Mouse (Mus musculus) T-helper 2 cell (primary cell): ENCODE results near the gene Birc5.

Experiments used
- in situ Hi-C: fragments of 300-600 bp; cut with MboI, MseI; formaldehyde crosslinking; loops from one replicate; pipeline ENCODE4 v1.15.1; 2025; ENCODE audit warnings: high pct_unique_total_duplicates

Birc5 gene

DNA sequence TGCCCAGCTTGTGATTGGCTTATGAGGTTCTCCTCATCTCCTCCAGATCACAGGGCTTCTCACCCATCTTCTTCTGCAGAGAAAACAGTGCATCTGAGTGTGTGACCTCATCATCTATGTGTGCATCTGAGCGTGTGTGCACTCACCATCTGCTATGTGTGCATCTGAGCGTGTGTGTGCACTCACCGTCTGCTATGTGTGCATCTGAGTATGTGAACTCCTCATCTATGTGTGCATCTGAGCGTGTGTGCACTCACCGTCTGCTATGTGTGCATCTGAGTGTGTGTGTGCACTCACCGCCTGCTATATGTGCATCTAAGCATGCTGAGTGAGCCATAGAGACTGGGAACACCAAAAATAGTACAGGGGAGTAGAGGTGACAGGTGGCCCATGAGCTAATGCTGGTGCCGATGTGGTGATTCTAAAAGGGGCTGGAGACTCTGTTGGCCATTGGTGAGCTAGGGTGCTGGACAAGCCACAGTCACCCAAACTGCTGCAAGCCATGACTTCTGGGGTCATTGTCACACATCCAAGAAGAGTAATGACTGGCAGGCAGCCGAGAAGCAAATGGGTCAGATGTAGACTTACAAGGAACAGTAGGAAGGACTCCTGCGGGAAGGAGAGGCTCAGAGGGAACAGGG is 31.4 kb downstream of the Birc5 start:
- in situ Hi-C loops, result loop anchor here (5.0 kb wide), 1 partner anchor 37 kb away; no protein-coding TSS in a partner anchor

DNA sequence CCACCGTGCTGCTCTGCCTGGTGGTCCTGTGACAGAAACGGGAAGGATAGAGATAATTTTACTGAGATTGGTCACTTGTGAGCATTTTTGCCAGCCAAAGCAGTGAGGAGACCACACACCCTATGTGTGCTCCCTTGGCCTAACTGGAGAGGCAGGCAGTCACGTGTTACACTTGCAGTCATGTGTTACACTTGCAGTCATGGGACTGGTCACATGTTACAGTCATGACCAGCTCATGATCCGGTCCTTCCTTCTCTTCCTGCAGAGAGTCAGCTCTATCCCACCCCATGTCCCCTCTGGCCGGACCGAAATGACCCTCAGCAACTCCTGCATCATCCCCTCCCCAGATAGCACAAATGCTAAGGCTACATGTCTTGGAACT is 31.9 kb downstream of the Birc5 start:
- in situ Hi-C loops, result loop anchor here (5.0 kb wide), 1 partner anchor 36 kb away; no protein-coding TSS in a partner anchor

DNA sequence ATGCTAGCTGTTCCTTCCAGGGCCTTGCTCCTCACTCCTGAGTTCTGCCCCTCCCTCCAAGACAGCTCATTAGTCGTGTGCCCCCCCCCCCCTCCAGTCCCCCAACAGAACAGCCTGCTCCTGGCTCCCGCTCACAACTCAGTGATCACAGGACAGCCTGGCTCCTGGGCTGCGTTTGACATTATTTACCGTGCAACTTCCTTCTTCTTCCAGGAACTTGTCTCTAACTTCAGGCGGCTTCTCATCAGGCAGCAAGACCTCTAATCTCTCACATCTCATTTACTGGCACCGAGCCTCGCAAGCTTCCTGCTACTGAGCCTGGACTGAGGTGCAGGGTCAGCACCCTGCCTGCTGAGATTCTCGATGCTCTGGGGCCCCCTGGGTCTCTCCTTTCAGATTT is 32.7 kb downstream of the Birc5 start:
- in situ Hi-C loops, result loop anchor here (5.0 kb wide), 1 partner anchor 36 kb away; no protein-coding TSS in a partner anchor

DNA sequence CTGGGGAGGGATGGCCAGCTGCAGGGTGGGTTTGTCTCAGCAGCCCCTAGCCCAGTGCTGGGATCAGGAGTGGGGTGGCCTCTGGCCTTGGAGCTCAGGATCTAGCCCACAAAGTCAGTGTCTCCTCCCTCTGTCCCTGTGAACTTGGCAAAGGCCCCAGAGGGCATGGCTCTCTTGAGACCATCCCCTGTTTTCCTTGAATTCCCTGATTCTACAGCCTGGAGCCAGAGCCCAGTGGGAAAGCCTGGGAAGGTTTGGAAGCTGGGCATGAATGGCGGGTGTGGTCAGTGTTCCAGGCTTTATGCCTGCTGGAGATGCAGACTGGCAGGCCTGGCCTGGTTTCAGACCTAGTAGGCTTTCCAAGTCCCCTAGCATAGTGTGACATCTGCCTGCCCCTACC is 33.2 kb downstream of the Birc5 start:
- in situ Hi-C loops, result loop anchor here (5.0 kb wide), 1 partner anchor 35 kb away; no protein-coding TSS in a partner anchor

DNA sequence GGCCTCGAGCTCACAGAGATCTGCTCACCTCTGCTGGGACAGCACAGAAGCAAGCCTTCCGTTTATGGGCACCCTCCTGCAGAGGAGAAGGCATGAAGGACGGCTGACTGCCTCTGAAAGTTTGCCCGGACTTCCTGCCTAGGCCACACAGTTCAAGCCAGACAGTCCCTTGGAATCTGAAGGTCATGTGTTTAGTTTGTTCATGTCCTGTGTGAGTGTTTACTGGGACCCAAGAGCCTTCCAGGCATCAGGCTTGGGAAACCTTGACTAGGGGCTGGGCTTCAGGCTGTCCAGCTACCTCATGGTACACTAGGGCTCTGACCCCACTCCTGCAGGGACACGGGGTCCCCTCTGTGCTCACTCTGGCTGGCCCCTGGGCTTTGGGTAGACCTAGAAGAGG is 36.9 kb downstream of the Birc5 start:
- in situ Hi-C loops, result no loop called here

DNA sequence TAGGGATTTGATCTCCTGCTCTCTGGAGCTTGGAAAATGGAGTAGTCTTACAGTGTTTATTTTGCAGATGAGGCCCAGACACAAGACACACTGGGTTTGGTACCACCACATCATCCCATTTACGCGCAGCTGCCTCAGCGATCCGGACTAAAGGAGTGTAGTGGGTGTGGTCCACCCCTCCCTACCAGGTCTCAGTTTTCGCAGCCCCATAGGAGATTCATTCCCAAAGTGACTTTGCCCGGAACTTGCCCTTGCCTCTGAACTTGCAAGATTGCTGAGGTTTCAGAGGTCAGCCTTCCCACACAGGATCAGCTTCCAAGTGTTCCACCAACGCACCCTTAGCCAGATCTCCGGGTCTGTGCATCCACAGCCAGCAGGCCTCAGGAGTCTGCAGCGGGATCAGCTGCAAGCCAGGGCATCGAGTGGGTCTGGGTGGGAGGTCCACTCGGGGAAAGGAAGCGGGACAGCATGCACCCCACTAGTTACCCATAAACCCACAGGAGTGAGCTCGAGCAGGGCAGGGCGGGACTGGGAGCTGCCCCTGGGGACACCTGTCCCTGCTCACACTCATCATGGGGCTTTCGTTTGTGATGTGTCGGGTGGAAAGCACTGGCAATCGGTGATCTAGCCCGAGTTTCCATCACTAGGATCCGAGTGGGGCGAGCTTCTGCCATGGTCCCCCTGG is 39.3 kb downstream of the Birc5 start:
- in situ Hi-C loops, result no loop called here

DNA sequence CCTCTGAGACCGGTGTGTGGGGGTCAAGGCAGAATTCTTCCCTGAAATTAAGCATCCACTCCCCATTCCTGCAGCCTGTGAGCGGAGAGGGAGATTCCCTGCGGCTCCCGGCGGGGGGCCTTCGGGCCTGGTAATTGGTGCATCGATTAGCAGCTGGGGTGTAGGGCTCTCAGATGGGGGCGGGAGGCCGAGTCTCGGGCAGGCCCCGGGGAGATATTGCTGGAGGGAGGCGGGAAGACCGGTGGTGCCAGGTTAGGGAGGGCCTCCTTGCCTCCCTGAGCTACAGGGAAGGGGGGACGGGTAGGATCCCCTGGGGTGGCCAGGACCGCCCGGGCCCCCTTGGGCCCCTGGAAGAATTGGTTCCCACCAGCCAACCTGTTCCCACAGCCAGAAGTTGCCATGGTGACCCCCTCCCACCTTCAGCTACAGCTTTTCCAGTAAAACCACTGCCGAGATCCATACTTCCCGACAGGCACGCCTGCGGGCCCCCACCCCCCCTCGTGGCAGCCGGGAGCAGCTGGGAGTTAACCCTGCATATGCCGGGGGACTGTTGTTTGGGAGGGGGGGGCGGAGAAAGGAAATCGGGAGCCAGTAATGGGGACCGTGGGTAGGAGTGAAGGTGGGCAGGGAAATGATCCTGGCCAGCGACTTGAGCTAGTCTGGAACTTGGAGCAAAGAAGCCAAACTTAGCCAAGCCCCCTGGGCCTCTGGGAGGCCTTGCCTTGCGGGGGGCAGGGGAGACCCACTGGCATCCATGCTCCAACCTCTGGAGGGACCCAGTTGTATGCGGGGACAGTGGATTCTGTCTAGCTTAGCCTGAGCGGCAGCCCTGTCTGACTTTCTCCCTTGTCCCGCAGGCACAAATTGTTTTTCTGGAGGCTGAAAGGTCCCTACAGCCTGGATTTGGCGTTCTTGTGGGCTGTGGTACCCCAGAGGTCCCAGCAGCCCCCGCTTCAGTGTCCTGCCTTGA is 40.1 kb downstream of the Birc5 start:
- in situ Hi-C loops, result no loop called here

DNA sequence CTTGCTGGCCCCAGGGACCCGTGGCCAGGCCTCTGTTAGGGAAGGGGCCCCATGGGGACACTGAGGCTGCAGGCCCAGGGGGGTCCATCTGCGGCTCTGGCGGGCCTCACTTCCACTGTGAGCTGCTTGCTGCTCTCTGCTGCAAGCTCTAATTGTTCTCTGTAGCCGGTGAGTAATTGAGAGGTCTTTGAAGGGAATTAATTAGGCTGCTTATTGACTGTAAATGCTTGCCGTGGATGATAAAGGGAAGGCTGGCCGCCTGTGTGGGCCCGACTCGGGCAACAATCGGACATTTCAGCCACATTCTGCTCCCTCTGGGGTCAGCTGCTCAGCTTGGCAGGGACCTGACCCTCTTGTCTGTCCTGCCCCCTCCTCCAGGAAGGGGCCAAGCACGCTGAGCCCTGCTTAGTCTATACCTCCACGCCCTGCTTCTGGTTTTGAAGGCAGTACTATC is 40.9 kb downstream of the Birc5 start:
- in situ Hi-C loops, result no loop called here

DNA sequence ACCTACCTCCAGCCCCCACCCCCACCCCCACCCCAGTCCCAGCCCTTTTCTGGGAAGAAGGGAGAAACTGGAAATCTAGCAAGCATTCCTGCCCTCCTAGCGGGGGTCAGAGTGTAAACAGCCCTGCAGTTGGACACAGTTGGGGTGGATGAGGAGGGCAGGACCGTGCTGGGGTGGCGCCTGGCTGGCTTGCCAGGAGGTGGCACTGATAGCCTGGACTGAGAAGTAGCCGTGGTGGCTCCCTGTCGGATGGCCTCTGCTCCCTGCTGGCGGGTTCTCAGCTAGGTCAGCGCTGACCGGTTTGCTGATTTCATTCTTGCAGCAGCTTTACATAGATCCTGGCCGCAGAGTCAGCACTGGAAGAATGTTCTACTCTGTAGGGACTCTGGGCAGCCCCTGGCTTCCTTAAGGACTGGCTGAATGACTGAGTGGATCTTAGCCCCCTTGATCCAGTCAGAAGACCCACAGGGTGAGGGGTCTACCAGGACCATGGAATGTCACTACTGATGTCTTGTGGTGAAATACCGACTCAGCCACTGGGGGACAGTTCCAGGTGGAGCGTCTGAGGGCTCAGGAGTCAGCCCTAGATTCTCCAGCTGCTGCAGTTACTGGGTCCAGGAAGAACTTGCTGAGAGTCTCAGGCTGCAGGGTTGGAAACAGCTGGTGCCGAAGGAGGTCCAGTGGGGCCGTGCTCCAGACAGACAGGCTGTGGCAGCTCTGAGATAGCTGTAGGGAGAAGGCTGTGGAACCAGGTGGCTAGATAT is 41.6 kb downstream of the Birc5 start:
- in situ Hi-C loops, result no loop called here

DNA sequence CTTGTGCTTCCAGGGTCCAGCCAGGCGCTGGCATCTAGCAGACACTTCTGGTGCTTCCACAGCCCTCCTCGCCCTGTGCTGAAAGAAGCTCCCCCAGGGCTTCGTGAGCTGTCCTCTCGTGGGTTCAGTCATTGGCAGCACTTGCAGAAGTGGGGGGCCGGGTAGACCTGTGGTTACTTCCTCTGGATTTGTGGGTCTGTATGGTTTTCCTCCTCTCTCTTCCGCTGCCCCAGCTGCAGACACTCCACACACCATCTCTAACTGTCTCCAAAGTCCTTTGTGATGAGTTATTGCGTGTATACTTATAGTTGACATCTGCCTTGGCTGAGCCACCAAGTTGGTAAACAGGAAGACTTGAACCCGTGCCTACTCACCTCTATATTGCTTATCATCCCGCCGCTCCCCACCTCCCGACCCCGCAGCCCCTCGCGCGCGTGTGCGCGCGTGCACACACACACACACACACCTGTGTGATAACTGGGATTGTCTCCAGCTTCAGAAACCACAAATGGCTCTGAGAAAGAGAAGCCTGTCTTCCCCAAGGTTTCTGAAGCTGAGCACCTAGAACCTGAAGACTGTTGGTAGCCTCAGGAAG is 42.6 kb downstream of the Birc5 start:
- in situ Hi-C loops, result no loop called here

DNA sequence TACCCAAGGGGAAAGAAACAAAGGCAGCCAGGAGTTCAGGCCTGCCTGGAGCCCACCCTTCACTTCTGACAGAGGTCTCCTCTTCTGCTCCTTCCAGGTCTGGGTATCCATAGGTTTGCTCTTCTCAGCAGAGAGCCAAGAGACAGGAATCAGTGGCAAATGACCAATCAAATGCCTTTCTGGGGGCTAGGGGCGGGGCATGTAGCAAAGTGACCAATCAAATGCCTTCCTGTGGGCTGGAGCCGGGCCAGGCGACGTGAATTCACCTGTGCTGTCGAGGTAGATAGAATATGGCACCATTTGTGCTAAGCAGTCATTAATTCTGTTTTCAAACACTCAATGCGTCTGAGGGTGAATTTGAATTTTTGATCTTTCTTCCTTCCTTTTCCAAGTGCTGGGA is 43.1 kb downstream of the Birc5 start:
- in situ Hi-C loops, result no loop called here

DNA sequence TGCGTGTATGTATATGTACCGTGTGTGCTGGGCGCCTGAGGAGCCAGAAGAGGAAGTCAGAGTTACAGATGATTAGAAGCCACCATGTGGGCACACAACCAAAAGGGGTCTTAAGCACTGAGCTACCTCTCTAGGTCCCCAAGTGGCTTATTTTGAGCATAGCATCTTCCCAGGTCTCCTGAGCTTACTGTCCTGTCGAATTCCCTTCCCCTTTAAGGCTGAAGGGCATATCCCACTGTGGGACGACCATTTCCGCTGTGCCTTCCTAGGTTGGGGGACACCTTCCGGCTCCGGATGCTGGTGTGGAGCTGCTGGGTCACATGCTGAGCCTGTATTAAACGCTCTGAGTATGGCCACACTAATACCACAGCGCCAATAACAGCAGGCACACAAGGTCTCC is 45.6 kb downstream of the Birc5 start:
- in situ Hi-C loops, result no loop called here

DNA sequence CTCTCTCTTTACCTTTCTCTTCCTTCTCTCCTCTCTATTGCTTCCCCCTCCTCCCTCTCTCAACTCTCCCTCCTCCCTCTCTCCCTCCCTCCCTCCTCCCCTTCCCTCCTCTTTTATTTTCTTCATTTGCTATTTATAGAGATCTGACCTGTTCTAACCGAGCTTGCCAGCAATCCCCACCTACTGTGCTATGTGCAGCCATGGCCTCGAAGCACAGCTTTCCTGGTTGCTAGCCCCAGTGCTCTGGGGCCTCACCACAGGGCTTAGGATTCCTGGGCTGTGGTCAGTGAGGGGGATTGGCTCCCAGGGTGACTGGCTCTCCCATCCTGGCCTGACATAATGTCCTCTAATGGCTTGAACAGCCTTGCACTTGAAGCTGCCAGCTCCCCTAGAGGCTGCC is 47.5 kb downstream of the Birc5 start:
- in situ Hi-C loops, result no loop called here

DNA sequence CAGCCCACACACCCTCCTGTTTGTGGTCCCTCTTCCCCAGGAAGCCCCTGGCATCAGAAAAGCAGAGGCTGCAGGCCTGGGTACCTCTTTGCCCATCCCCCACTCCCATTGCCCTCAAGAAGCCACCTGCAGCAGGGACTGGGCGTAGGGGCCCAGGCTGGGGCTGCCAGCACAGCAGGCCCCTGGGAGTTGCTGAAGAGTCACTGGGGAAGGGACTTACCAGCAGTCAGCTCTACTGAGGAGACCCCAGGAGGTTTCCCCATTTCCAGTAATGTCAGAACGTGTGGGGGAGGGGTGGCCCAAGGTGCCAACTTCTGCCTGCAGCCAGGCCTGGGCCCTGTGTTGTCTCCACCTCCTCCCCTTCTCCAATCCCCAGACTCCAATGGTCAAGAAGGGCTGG is 53.2 kb downstream of the Birc5 start:
- in situ Hi-C loops, result no loop called here

DNA sequence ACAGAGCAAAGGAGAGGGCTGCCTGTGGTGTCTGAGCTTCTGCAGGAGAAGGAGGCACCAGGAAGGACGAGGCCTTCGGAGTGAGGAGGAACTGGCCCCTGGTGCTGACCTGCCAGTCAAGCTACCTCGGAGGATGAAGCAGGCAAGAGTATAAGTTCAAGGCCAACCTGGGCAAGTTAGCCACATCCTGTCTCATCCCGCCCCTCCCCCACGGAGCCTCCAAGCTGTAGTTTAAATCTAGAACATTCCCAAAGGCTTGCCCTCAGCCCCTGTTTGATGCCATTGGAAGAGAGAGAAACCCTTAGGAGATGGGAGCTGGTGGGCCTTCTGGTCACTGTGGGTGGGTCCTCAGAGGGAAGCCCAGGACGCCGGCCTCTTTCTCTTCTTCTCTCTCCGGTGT is 55.4 kb downstream of the Birc5 start:
- in situ Hi-C loops, result no loop called here
